Mouse (Mus musculus) left cerebral cortex, adult 9 months (tissue): ENCODE data around the gene Lrrc27.

Experiments used
- DNase-seq, 2 experiments: peaks; one replicate each; pipeline ENCODE4 v3.0.0; 2022; ENCODE audit warnings: low spot score in 2 of 2

Lrrc27 gene

DNA sequence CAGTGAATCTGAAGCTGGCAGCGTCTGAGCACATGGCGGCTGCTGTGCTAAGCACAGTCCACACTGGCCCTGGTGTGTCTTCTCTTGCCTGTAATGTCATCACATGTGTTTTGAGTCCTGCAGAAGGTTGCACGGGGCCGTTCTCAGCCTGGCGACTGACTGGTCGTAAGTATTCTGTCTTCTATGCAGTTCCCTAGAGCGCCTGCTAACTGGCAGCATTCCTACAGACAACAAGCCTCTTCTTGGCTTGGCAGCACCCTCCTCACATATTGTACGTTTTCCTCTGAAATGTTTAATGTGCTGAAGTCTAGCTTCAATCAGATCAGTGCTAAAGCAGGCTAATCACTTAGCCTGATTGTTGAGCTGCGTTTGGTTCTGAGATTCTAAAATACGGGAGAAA is 62.8 kb downstream of the Lrrc27 start:
- peak in 1 of 2 experiments; percentile 48 for DNase-seq

DNA sequence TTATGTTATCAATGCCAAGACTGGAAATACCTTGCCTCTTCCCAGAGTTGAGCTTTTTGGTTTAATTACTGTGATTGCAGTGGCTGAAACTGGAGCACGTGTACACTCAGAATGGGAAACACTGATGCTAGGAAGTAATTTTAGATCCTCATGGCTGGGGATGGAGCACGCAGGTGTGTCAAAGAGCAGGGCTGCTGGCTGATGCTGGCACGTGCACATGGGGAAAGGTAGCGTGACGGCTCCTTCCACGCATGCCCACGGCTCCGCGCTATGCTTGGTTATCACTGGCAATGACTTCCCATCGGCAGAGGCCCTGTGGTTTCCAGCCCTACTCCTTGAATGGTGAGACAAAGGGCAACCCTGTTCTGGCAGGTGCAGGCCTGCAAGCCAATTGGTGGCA is 63.4 kb downstream of the Lrrc27 start:
- DNase-seq, result no peak

DNA sequence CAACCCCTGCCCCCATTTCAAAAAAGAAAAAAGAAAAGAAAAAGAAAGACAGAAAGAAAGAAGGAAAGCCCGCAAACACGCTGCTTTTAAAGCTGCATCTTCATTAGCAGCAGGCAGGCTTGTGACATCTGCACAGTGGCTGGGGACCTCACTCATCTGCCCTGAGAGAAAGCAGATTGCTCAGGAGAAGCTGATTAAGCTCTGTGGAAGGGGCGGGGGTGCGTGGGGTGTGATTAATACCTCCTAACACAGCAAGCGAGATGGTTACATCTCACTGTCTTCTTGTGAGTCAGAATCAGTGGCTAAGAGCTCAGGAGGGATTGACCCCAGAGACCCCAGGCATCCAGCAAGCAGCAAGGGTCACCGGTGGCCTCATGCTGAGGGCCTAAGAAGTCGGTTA is 64.7 kb downstream of the Lrrc27 start:
- DNase-seq, result no peak

DNA sequence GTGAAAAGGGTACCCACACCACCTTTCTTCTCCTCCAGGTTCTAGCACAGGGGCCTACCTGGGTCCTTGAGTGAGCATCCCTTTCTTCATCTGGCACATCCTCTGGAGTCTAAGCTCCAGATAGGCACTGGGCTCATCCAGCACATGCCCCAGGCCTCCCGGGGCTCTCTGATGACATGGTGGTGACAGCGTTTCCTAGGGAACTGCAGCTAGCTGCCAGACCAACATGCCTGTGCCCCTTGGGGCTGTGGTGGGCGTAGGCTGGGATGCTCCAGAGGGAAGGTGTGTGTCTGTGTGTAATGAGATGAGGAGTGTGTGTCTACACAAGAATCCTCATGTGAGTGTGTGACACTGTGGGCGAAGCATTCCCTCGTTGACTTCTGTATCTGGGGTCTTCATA is 66.8 kb downstream of the Lrrc27 start:
- no peak for DNase-seq

DNA sequence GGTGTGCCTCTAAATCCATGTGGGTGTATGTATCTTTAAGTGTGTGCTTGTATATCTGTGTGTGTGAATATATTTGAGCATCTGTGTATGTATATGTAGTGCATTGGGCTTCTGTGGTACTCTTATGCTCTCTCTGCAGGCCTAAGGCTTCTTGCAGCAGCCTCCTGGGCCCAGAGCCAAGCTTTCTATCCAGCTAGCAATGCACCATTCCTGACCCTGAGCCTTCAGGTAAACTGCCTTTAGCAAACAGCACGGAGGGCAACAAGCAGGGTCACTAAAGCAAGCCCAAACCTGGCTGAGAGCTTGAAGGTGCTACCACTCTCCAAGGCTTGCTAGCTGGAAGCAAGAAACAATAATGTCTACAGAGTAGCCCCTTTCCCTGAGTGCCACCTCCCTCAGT is 67.3 kb downstream of the Lrrc27 start:
- no peak for DNase-seq

DNA sequence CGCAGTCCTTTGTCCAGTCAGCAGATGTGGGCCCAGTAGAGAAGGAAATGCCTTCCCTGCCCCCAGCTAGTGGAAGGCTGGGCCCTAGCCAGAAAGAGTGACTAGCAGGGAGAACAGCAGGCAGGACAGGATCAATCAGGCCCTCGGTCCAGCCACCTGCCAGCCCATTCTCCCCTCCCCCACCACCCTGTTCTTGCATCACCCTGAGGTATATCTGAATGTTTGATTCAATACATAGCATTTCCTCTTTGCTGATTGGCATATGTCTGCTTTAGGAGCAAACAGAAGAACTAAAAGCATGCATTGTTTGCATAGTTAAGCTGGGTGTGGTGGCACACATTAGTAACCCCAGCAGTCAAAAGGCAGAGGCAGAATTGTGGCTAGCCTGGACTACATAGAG is 68.4 kb downstream of the Lrrc27 start:
- no peak for DNase-seq

DNA sequence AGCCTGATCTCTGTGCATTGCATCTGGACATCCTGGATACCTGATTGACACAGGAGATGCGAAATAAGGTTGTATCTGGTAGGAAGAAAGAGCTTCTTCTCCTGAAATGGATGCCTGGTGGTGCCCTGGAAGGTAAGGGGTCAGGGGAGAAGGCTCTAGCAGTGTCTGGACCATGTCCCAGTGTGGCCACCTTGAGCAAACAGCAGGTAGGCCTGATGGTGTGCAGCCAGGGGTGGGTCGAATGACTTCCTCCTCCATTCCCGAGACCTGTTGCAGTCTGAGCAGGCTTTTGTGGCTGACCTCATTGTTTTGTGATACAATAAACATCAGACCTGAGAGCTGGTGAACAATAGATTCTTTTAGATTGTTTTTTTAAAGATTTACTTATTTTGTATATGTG is 69.2 kb downstream of the Lrrc27 start:
- no peak for DNase-seq

DNA sequence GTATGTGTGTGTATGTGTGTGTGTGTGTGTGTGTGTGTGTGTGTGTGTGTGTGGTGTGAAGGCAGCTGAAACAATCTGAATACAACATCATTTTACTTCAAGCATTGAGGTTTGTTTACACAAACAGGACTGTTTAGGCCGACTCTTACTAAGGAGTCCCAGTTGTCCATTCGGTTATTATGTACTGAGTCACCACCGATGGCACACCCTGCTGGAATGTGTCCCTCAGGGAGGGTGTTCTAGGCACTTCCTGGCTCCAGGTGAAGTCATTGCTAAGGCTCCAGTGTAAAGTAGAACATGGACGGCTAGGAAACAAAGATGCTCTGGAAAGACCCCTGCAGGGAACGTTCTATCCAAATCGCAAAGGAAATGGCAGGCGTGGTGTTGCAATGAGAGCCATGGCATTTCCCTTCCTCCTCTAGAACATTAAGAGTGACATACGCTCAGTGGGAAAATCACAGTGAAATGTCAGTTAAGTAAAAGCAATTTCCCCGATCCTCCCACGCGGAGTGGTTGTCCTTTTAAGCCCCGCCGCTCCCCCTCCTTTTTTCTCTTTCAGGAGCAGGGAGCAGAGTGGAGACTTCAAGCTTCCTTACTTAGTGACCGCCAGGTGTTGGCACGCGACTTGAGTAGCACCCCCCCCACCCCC is 72.6 kb downstream of the Lrrc27 start:
- no peak for DNase-seq

DNA sequence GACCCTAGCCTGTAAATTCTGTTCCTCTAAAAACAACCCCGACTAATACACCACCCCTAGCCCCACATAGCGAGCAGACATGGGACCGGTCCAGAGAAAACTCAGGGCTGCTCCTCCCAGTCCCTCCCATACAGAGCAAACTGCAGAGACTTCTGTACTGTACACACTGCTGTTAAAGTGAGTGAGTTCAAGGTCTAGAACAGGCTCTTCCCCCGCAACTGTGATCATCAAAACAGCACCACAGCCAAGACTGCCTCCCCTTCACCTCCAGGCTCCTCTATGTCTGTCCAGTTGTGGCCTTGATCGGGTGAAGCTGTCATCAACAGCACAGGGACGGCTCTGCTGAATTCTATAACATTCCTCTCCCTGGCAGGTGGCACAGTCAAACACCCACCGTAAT is 75.8 kb downstream of the Lrrc27 start:
- DNase-seq, result no peak
